Mouse (Mus musculus): ENCODE results near the gene Dennd5b.
A peak's percentile ranks its signal among the peaks of the same experiment; 100 is the strongest.

Dennd5b gene

DNA sequence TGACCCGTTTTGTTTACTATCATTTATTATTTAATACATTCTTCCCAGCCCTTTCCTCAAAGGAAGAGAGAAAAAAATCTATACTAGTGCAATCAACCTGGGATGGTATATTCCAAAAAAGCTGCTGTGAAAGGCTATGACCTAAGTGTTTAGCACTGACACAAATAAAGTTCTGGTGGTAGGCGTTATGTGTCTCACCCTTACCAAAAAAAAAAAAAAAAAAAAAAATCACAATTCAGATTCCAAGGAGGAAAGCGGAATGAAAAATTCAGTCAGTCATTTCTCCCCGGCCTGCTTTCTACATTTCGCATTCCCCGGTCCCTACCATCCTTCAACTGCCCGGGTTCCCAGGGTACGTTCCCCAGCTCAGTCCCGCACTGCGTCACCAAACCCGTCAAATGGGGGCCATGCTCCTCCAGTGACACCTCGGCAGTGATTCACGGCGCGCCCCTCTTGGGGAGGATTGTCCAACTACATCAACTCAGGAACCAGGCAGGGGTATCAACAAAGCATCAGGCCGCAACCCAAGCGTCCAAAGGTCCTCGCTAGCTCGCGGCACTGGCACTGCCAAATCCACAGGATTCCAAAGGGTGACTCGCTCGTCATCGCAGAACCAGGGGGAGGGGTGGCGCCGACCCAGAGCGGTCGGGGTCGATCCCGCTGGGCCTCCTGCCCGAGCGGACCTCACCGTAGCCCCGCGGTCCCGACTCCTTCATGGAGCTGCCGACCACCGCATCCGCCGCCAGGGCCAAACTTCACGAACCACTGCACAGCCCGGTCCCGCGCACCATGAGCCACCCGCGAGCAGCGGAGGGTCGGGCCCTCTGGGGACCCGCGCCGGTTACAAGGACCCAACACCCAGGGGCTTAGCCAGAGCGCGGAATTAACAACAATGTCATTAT, 1.1 kb downstream of the Dennd5b start:
- peak; percentile 63 for DNase-seq

- DNase-seq: no peak
These were observed 2.5 kb downstream of the Dennd5b start for GRCm38 (mm10) chr6:149098993-149099392.

DNA sequence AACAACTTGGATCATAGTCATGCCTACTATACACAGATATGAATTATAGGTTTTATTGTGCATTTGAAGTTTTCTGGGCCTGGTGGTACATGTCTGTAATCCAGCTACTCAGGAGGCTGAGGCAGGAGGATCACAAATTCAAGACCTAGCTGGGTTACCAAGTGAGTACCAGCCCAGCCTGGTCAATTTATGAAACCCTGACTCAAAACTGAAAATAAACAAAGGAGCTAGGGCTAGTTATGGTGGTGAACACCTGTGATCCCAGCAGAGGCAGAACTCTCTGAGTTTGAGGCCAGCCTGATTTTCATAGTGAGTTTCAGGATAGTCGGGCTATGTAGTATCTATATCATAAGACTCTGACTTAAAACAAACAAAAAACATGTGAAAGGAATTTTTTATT, 4.2 kb downstream of the Dennd5b start:
- no peak for DNase-seq

DNA sequence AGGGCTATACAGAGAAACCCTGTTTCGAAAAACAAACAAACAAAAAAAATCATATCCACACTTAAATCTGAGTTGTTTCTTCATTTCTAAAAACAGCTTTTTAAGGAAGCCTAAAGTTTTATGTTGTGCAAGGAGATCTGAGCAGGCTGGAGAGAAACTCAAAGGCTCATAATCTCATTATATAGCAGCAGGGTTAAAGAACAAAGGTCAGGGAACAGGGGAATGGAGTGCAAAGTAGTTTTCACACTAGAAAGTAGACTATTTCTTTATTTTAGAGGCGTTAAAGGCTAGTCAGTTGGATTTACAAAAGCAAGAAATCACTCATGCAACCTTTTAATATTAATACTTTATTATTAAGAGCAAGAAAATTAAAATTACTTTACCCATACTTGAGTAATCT, 5.2 kb downstream of the Dennd5b start:
- no peak for DNase-seq

GRCm38 (mm10) chr6:149095389-149095788, 6.1 kb downstream of the Dennd5b start:
- DNase-seq: peak; percentile 32

GRCm38 (mm10) chr6:149094555-149094954, 6.9 kb downstream of the Dennd5b start:
- no peak for DNase-seq

- no peak for DNase-seq
These were observed 8.0 kb downstream of the Dennd5b start for GRCm38 (mm10) chr6:149093465-149093864.

DNA sequence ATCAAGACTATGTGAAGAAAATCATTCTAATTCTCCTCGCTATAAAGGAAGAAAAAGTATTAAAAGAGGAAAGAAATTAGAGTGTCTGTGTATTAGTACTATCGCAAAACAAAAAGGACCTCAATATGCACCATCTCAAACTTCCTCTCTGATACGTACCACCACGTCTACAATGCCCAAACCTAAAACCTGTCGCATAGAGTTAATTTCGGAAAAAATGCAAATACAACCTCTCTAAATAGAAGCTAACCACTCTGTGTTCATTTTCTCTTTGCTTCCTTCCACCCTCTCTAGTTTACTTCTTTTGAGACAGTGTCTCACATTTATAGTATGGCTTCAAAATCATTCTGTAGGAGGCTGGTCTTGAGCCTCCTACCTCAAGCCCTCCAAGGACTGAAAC, 9.1 kb downstream of the Dennd5b start:
- no peak for DNase-seq

DNA sequence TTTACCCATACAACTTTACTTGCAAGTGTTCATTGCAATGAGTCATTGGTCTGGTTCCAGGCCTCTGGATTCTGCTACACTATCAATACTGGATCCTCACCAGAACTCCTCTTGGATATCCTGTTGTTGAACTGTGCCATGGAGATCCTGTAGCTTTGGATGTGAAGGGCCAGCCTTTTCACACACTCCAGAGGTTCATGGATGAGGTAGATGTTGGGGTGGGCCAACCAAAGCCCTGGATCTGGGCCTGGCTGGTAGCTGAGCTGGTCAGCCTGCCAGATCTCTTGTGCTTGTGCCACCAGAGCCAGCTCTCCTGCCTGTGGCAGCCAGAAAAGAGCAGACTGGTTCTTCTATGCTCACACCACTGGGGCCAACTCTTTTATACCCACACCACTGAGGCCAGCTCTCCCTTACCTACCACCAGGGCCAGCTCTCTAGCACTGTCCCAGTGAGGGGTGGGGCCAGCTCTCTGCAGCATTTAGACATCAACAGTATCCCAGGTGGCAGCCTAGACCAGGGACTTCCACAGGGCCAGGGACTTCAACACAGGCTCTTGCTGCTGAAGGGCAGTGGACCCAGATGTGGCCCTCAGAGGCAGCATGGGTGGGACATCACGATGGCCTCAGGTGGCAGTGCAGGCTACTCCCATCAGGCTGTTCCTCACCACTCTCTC, 24.2 kb downstream of the Dennd5b start:
- DNase-seq: no peak

- no peak for DNase-seq
These were observed 27.6 kb downstream of the Dennd5b start for GRCm38 (mm10) chr6:149073854-149074253.

DNA sequence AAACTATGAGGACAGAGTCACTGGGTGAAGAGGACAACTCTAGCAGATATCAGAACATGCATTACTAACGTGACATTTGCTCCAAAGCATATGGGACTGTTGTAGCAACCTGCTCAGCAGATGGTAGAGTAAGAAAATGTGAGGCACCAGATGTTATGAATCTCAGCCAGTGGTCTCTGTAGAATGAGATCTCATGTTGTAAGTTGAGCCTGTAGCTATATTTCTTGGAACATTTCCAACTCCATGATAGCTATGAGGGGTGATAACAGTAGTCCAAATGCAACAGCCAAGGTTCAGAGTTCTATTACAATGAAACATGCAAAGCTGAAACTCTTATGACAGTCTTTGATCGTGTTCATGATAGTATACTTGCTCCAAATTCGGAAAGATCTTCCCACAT, 28.6 kb downstream of the Dennd5b start:
- no peak for DNase-seq

- no peak for DNase-seq
These were observed 30.8 kb downstream of the Dennd5b start for GRCm38 (mm10) chr6:149070592-149071124.

- DNase-seq: no peak
These were observed 38.1 kb downstream of the Dennd5b start for GRCm38 (mm10) chr6:149063382-149063781.

GRCm38 (mm10) chr6:149060670-149061387, 40.7 kb downstream of the Dennd5b start:
- DNase-seq: no peak

- DNase-seq: peak; percentile 41
These were observed 43.5 kb downstream of the Dennd5b start for GRCm38 (mm10) chr6:149057947-149058391.

DNA sequence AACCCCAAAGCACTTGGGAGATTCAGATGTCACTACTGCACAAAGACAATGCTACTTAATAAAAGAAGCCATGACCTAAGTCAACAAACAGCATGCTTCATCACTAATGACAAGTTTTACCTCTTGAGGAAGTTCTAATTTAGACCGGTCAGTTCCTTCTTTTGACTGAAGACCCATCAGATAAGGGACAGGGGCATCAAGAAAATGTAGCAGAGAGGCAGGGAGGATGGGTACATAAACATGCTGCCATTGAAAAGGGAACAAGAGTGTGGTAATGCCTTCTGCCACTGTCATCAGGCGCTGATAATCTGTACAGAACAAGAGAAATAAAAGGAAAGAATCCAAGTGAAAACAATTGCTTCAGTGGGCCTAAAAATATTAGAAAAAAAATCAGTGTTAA, 46.7 kb downstream of the Dennd5b start:
- no peak for DNase-seq

DNA sequence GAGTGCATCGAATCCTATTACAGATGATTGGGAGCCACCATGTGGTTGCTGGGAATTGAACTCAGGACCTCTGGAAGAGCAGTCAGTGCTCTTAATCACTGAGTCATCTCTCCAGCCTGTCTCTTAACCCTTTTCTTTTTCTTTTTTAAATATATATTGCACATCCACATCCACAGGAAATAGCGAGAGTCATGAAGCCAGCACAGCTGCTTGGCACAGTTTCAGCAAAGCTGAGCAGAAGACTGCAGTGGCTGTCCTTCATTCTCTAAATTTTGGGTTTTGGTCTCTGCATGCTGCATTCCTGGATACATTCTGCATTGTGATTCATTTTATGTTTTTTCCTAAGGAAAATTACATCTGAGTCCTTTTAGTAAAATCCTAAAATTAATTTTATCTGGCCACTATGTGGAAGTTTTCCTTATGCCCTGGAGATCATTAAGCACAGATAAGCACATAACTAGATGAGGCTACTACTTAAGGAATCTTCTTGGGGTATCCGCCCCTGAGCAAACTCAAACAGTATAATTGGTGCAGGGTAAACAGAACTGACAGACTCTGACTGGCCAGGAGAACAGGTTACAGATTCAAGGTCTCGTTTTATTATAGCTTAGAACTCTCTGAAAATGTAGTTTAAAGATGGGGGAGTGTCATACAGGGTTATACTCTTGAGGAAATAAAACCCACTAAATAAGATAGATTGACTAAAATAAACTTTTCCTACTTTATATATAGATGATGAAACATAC, 50.3 kb downstream of the Dennd5b start:
- no peak for DNase-seq

- no peak for DNase-seq
These were observed 61.4 kb downstream of the Dennd5b start for GRCm38 (mm10) chr6:149040099-149040498.

DNA sequence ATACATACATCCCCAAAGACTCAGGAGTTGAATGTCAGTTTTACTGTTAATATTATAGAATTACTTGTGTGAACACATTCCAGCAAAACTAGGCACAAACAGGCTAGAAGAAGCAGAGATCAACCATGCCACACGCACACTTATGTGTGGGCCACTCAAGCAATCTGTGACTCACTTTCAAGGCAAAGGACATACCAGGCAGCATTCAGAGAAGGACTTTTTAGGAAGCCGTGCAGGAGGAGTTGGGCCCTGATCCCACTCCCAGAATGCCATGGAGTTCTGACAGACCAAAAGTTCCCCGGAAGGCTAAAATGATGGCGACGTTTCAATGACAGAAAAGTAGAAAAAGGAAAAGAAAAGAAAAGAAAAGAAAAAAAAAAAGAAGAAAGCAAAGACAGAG, 69.3 kb downstream of the Dennd5b start:
- no peak for DNase-seq

DNA sequence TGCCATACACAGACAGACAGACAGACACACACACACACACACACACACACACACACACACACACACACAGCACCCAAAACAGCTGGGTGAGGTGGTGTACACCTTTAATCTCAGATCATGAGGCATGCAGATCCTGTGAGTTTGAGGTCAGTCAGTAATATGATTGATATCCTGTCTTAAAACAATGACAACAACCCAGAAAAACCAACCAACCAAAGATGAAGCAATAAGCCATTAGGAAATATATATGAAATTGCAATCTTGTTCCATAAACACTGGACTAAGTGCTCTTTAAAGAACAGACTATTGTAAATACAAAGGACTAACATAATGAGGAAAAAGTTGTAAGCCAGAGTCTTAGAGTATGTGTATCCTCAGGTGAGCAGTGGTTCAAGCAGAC, 70.1 kb downstream of the Dennd5b start:
- DNase-seq: no peak

DNA sequence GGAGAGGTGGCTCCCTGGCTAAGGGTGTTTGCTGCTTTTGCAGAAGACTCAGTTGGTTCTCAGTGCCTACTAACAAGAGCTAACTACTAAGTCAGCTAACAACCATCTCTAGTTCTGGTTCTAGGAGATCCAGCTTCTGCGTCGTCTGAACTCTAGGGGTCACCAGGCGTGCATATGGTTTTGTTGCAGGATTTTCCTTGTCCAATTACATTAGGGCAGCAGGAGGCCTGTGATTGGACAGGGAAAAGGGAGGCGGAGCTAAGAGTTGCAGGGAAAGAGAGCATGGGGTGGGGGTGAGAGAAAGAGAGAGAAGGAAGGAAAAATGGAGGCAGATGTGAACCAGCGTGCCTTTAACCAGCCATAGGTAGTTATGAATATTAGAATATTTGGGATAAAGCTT, 83.0 kb downstream of the Dennd5b start:
- DNase-seq: no peak

GRCm38 (mm10) chr6:149010766-149011301, 90.6 kb downstream of the Dennd5b start:
- DNase-seq: no peak

All from cerebellum, adult 11 months (tissue).